Mouse (Mus musculus): ENCODE data around the gene Il10ra. TPM values are rescaled to one million over a fixed set of nuclear protein-coding genes. Genes with fewer than 3 reads are reported as not detected.

Gene Il10ra
- 10 to 100 TPM; 20.2 to 24.7 TPM for total RNA-seq (2023)

GRCm38 (mm10) chr9:45268597-45269325 is at the start of gene Il10ra:
Gene Il10ra (minus strand): TSS chr9:45269149.

Other genes starting within 250 kb of the Il10ra start
- under 1 TPM in 1 of 2 experiments, not detected in 1; 0.74 TPM for gene Mpzl2, start 229.3 kb downstream of the Il10ra start, total RNA-seq (2023)
- gene Mpzl3, start 214.0 kb downstream of the Il10ra start, total RNA-seq (2023), result 10 to 100 TPM; 11.8 to 14.3 TPM
- 10 to 100 TPM; 17.5 to 22.2 TPM for gene Jaml, start 190.0 kb downstream of the Il10ra start, total RNA-seq (2023)
- under 1 TPM; 0.35 to 0.50 TPM for gene Scn2b, start 151.4 kb downstream of the Il10ra start, total RNA-seq (2023)
- gene Scn4b, start 130.8 kb downstream of the Il10ra start, total RNA-seq (2023), result not detected
- gene BC049352, start 87.1 kb downstream of the Il10ra start, total RNA-seq (2023), result under 1 TPM in 1 of 2 experiments, not detected in 1; 0.44 TPM
- gene Tmprss4, start 65.1 kb downstream of the Il10ra start, total RNA-seq (2023), result not detected
- under 1 TPM; 0.18 to 0.61 TPM for gene Tmprss13, start 50.0 kb upstream of the Il10ra start, total RNA-seq (2023)
- under 1 TPM in 1 of 2 experiments, not detected in 1; 0.50 TPM for gene Fxyd6, start 101.0 kb upstream of the Il10ra start, total RNA-seq (2023)
- gene Fxyd2, start 130.5 kb upstream of the Il10ra start, total RNA-seq (2023), result not detected
- not detected for gene Dscaml1, start 157.5 kb upstream of the Il10ra start, total RNA-seq (2023)